Mouse (Mus musculus) forebrain, postnatal 0 days (tissue): ENCODE results near the gene Rps27. TPM values are rescaled to one million over a fixed set of nuclear protein-coding genes. Genes with fewer than 3 reads are reported as not detected.
"Not testable (repeated sequence)": the region's sequence is repeated elsewhere in the genome, so short reads cannot be mapped to it uniquely, and the experiment has no call there.

ENCODE experiments used
- ATAC-seq: fragments of 200-750 bp; cut with Nextera tagmentation; 2 replicates; pipeline ENCODE4 v1.8.0; 2017; ENCODE audit warnings: mild to moderate bottlenecking, moderate library complexity
- DNase-seq: peaks from one replicate; pipeline ENCODE4 v3.0.0-alpha.2; 2015
- H3K27ac ChIP-seq: fragments of 300-500 bp; sonication (generic); 2 replicates; pipeline ENCODE4 v1.5.1; 2014; ENCODE audit warnings: low read depth, mild to moderate bottlenecking, antibody characterized with exemption, low read length, moderate library complexity, mixed read lengths
- H3K27me3 ChIP-seq: fragments of 300-500 bp; sonication (generic); 2 replicates; pipeline ENCODE4 v1.6.1; 2014; ENCODE audit warnings: mild to moderate bottlenecking, low read length, mixed read lengths; ENCODE audit not compliant: insufficient read depth
- H3K36me3 ChIP-seq: fragments of 300-500 bp; sonication (generic); 2 replicates; pipeline ENCODE4 v1.6.1; 2014; ENCODE audit warnings: mild to moderate bottlenecking, moderate library complexity; ENCODE audit not compliant: insufficient read depth
- H3K4me1 ChIP-seq: fragments of 300-500 bp; sonication (generic); 2 replicates; pipeline ENCODE4 v1.6.1; 2014; ENCODE audit warnings: antibody characterized with exemption; ENCODE audit not compliant: insufficient read depth
- H3K4me2 ChIP-seq: fragments of 300-500 bp; sonication (generic); 2 replicates; pipeline ENCODE4 v1.6.1; 2014; ENCODE audit warnings: low read depth, mild to moderate bottlenecking, moderate library complexity
- H3K4me3 ChIP-seq: fragments of 300-500 bp; sonication (generic); 2 replicates; pipeline ENCODE4 v1.5.1; 2014; ENCODE audit warnings: low read depth, low read length, mixed read lengths
- H3K9ac ChIP-seq: fragments of 300-500 bp; sonication (generic); 2 replicates; pipeline ENCODE4 v1.6.1; 2014; ENCODE audit warnings: mild to moderate bottlenecking
- H3K9me3 ChIP-seq: fragments of 300-500 bp; sonication (generic); 2 replicates; pipeline ENCODE4 v1.6.1; 2016; ENCODE audit warnings: low read length
- CTCF ChIP-seq: sonication (generic); IDR thresholded peaks from 2 replicates; pipeline ENCODE4 v1.5.1; 2016; ENCODE audit warnings: antibody characterized with exemption, control low read depth, low read depth
- WGBS: fragments of 180-500 bp; shearing (Covaris S2); extraction: QIAGEN DNeasy Blood & Tissue Kit; methylation state at CpG from one replicate; pipeline ENCODE4 v1.1.7; 2014; 5-methylcytosine and 5-hydroxymethylcytosine counted together
- polyA plus RNA-seq: library from polyadenylated mRNA; unstranded; fragments of >200 nt; fragmentation: Nextera tagmentation; extraction: Ambion mirVana; gene quantifications from 2 replicates; pipeline ENCODE4 v1.2.1, GENCODE M21; 2015
- total RNA-seq: library from RNA; depleted of rRNA; stranded (reverse); fragments of >200 nt; gene quantifications from 2 replicates; pipeline ENCODE4 v1.2.3, GENCODE M21; 2014

Gene Rps27
- total and polyA plus RNA-seq, 2 experiments from 2014 or later: 824 to 3,359 TPM

- WGBS: 1% methylated on average over 40 of the region's 40 CpGs
- H3K27ac ChIP-seq: peak within 1 kb of the TSS; percentile 76
- peak within 1 kb of the TSS; percentile 69 for H3K4me3 ChIP-seq
- peak within 1 kb of the TSS; percentile 81 for H3K9ac ChIP-seq
- ATAC-seq (peak; percentile 99), DNase-seq (peak; percentile 96)
- TF ChIP-seq CTCF: no peak
- H3K27me3 ChIP-seq: no peaks in the 10 kb centered on the region
- peak within 1 kb of the TSS; percentile 75 for H3K4me2 ChIP-seq
- H3K9me3 ChIP-seq: no peaks in the 10 kb centered on the region
- peaks cover 18% of the 10 kb centered on the region for H3K36me3 ChIP-seq
- H3K4me1 ChIP-seq: peaks cover 10% of the 10 kb centered on the region; the same call in 1 of the 2 replicates
These were observed 40.4 kb upstream of the Rps27 start, which contains the start of gene Crtc2 for GRCm38 (mm10) chr3:90253653-90254418. Gene Crtc2 (plus strand): TSS chr3:90254163.

GRCm38 (mm10) chr3:90253174-90253573 lies 39.7 kb upstream of the Rps27 start:
- not testable (repeated sequence) for H3K27me3 ChIP-seq, H3K4me3 ChIP-seq, H3K9ac ChIP-seq, H3K9me3 ChIP-seq, DNase-seq, H3K4me2 ChIP-seq, H3K27ac ChIP-seq, ATAC-seq
- 82% methylated on average over 1 of the region's 1 CpGs for WGBS
- Histone ChIP-seq H3K4me1 (peaks cover 14% of the 10 kb centered on the region; the same call in 1 of the 2 replicates), H3K36me3 (peaks cover 12% of the 10 kb centered on the region)

- peaks cover 10% of the 10 kb centered on the region for H3K36me3 ChIP-seq
- not testable (repeated sequence) for DNase-seq, H3K4me3 ChIP-seq, H3K27me3 ChIP-seq, H3K27ac ChIP-seq, H3K9me3 ChIP-seq, H3K4me2 ChIP-seq, ATAC-seq, H3K9ac ChIP-seq
- 89% methylated on average over 2 of the region's 2 CpGs for WGBS
- H3K4me1 ChIP-seq: peaks cover 14% of the 10 kb centered on the region
These were observed 39.2 kb upstream of the Rps27 start for GRCm38 (mm10) chr3:90252659-90253058.

- H3K36me3 ChIP-seq, H3K4me3 ChIP-seq, H3K27me3 ChIP-seq, H3K9me3 ChIP-seq, H3K4me2 ChIP-seq, H3K9ac ChIP-seq, ATAC-seq, H3K27ac ChIP-seq, DNase-seq: not testable (repeated sequence)
- WGBS: 99% methylated on average over 10 of the region's 12 CpGs
- H3K4me1 ChIP-seq: peaks cover 14% of the 10 kb centered on the region
These were observed 38.3 kb upstream of the Rps27 start for GRCm38 (mm10) chr3:90251731-90252226.

- no peak for TF ChIP-seq CTCF
- 91% methylated on average over 6 of the region's 6 CpGs for WGBS
These were observed 37.3 kb upstream of the Rps27 start for GRCm38 (mm10) chr3:90250791-90251190.

GRCm38 (mm10) chr3:90248746-90249100 lies 35.3 kb upstream of the Rps27 start:
- no peaks in the 10 kb centered on the region for H3K9me3 ChIP-seq
- H3K4me1 ChIP-seq: peaks cover 6% of the 10 kb centered on the region; the same call in 1 of the 2 replicates
- ATAC-seq (no peak), DNase-seq (no peak)
- peak overlapping the region; percentile 57 for H3K4me2 ChIP-seq
- H3K9ac ChIP-seq: peak overlapping the region; percentile 72
- no peaks in the 10 kb centered on the region for H3K27me3 ChIP-seq
- H3K36me3 ChIP-seq: 0 out of 2 replicates have a peak, but pooled peaks cover 3% of the 10 kb centered on the region
- H3K4me3 ChIP-seq: peak overlapping the region; percentile 66
- H3K27ac ChIP-seq: 0 out of 2 replicates have a peak overlapping the region, but pooled peaks have one; percentile 74
- no peak for TF ChIP-seq CTCF
- WGBS: 3% methylated on average over 10 of the region's 10 CpGs

More at GRCm38 (mm10) chr3:90250791-90251190, 37.3 kb upstream of the Rps27 start:
- Histone ChIP-seq H3K9ac (no peak overlapping the region), H3K27ac (no peak overlapping the region), H3K4me3 (no peak overlapping the region), H3K36me3 (0 out of 2 replicates have a peak, but pooled peaks cover 3% of the 10 kb centered on the region), H3K4me1 (peaks cover 14% of the 10 kb centered on the region), H3K9me3 (no peaks in the 10 kb centered on the region), H3K27me3 (no peaks in the 10 kb centered on the region), H3K4me2 (no peak overlapping the region)
- ATAC-seq (no peak), DNase-seq (no peak)
